ENCODE assay signal across 31 mouse cellular contexts in the genomic region with DNA sequence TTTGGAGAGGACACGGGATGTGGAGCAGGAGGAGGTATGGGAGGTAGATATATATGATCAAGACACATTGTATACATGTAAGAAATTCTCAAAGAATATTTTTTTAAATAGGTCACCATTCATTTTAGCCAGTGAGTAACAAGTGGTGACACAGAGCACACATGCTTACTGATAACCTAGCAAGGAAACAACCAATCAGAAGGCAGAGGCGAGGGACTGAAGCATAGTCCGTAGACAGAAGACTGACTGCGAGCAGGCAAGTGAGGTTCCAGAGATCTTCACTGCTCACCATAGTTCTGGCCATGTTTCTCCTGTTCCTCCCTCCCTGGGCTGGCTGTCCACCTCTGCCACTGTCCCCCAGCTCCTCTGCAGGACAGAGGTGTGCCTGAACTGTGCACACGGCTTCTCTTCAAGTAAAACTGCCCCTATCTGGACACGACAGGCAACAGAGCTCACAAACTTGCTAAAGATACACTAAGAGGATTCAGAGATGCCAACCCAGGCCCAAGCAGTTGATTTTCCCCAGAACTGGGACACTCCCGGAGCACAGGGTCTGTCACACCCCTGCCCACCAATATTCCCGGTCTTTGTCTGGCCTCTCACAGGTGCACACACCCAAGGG.
DNase-seq lines count a peak whose midpoint lies in the region; ATAC-seq and TF ChIP-seq lines count a peak whose summit lies in the region.
"Had no signal": no experiment of that assay in that cellular context is flagged by ENCODE, and none has a peak within 500 bp of the region (broad histone marks: within the 10 kb centered on the region; RNA-seq: fewer than 3 reads in every experiment).

No protein-coding gene starts in this region.

- no peak for TF ChIP-seq CTCF in liver, postnatal 0 days (IDR thresholded peaks at IDR 0.05; ENCODE audit: low read depth)

- WGBS in heart, embryonic 13.5 days, result 48% methylated on average over 8 of the region's 8 CpGs
- WGBS in liver, postnatal 0 days (ENCODE audit: insufficient replicate concordance), result 63% methylated on average over 8 of the region's 8 CpGs
- WGBS in liver, embryonic 11.5 days, result 69% methylated on average over 8 of the region's 8 CpGs
- 54% methylated on average over 8 of the region's 8 CpGs for WGBS in liver, embryonic 16.5 days (ENCODE audit: insufficient replicate concordance)

- intact Hi-C loops in heart, postnatal 36 days (cut with DNase I), result no loop called here

- H3K9ac ChIP-seq in heart, embryonic 13.5 days, result 0 out of 2 replicates have a peak overlapping the region, but pooled peaks have one; percentile 15
- no peak overlapping the region for H3K9ac ChIP-seq in liver, postnatal 0 days (replicated peaks)
- 0 out of 2 replicates have a peak overlapping the region, but pooled peaks have one; percentile 5 for H3K9ac ChIP-seq in liver, embryonic 11.5 days (ENCODE audit: low read depth, low read length)
- no peak overlapping the region for H3K9ac ChIP-seq in liver, embryonic 16.5 days (ENCODE audit: low read depth, low read length)
- H3K9ac ChIP-seq: embryonic facial prominence, embryonic 13.5 days; kidney, embryonic 15.5 days; lung, embryonic 14.5 days; midbrain, embryonic 15.5 days; neural tube, embryonic 12.5 days had no signal

- TF ChIP-seq EP300 in liver, postnatal 0 days (IDR thresholded peaks at IDR 0.05; ENCODE audit: low read depth), result no peak

- H3K4me1 ChIP-seq in heart, embryonic 13.5 days, result peaks cover 27% of the 10 kb centered on the region
- H3K4me1 ChIP-seq in liver, postnatal 0 days (ENCODE audit: insufficient read depth), result no peaks in the 10 kb centered on the region
- no peaks in the 10 kb centered on the region; the same call in none of the 2 replicates for H3K4me1 ChIP-seq in liver, embryonic 11.5 days (replicated peaks; ENCODE audit: control insufficient read depth, insufficient read depth, low read length)
- H3K4me1 ChIP-seq in liver, embryonic 16.5 days (ENCODE audit: control insufficient read depth, low read depth, low read length), result no peaks in the 10 kb centered on the region
- H3K4me1 ChIP-seq: embryonic facial prominence, embryonic 13.5 days; kidney, embryonic 15.5 days; midbrain, embryonic 15.5 days; neural tube, embryonic 12.5 days had no signal

- no peak overlapping the region for H3K4me3 ChIP-seq in heart, embryonic 13.5 days
- no peak overlapping the region for H3K4me3 ChIP-seq in liver, postnatal 0 days (ENCODE audit: low read depth, low read length)
- no peak overlapping the region for H3K4me3 ChIP-seq in liver, embryonic 11.5 days (ENCODE audit: low read depth, low read length)
- no peak overlapping the region for H3K4me3 ChIP-seq in liver, embryonic 16.5 days (ENCODE audit: low read depth, low read length)
- H3K4me3 ChIP-seq: embryonic facial prominence, embryonic 13.5 days; gastrocnemius, adult 2 months; heart, adult 2 months; kidney, embryonic 15.5 days; midbrain, embryonic 15.5 days; neural tube, embryonic 12.5 days had no signal

- peak overlapping the region; percentile 55; the same call in 1 of the 2 replicates for H3K27ac ChIP-seq in heart, embryonic 13.5 days (replicated peaks)
- no peak overlapping the region for H3K27ac ChIP-seq in liver, postnatal 0 days (ENCODE audit: low read depth)
- H3K27ac ChIP-seq in liver, embryonic 11.5 days (ENCODE audit: low read depth, low read length), result no peak overlapping the region
- no peak overlapping the region for H3K27ac ChIP-seq in liver, embryonic 16.5 days (ENCODE audit: low read length)
- H3K27ac ChIP-seq: embryonic facial prominence, embryonic 13.5 days; gastrocnemius, adult 2 months; heart, adult 2 months; kidney, embryonic 15.5 days; midbrain, embryonic 15.5 days; neural tube, embryonic 12.5 days had no signal

- no peak for DNase-seq in heart, postnatal 36 days
- DNase-seq in liver, result peak; percentile 12
- DNase-seq in liver, postnatal 0 days, result no peak
- DNase-seq in liver, embryonic 11.5 days (ENCODE audit: low spot score), result no peak
- no peak for DNase-seq in yolk sac, embryonic 10.5 days (ENCODE audit: low spot score)
- DNase-seq in cerebellum, adult 11-12 months, result no peak
- DNase-seq: adrenal gland, adult 2 months; cerebellum, adult 11 months; cerebellum, adult 9-11 months; gastrocnemius, adult 2 months; gastrocnemius, postnatal 36 days; heart, adult 2 months; kidney, adult 18-20 months; kidney, postnatal 25 days; left cerebral cortex, postnatal 4 days; lung, embryonic 14.5 days; lung, postnatal 14 days; right cerebral cortex, adult 18-20 months; spleen, adult 18-20 months; thymus, adult 18-20 months; thymus, postnatal 36 days had no signal

- H3K27me3 ChIP-seq in heart, embryonic 13.5 days (replicated peaks), result no peaks in the 10 kb centered on the region
- H3K27me3 ChIP-seq in liver, postnatal 0 days (ENCODE audit: insufficient read depth, low read length), result no peaks in the 10 kb centered on the region
- H3K27me3 ChIP-seq in liver, embryonic 11.5 days (replicated peaks; ENCODE audit: control insufficient read depth, insufficient read depth, low read length), result no peaks in the 10 kb centered on the region
- no peaks in the 10 kb centered on the region for H3K27me3 ChIP-seq in liver, embryonic 16.5 days (ENCODE audit: control insufficient read depth, insufficient read depth, low read depth, low read length)
- H3K27me3 ChIP-seq: embryonic facial prominence, embryonic 13.5 days; kidney, embryonic 15.5 days; midbrain, embryonic 15.5 days; neural tube, embryonic 12.5 days had no signal

- ATAC-seq in heart, embryonic 13.5 days (ENCODE audit: extremely low read depth, insufficient number of reproducible peaks, low FRiP score, low TSS enrichment), result no peak
- no peak for ATAC-seq in liver, postnatal 0 days
- peak; percentile 77 for ATAC-seq in liver, embryonic 11.5 days (replicated peaks; ENCODE audit: low FRiP score)
- peak; percentile 54; the same call in 1 of the 2 replicates for ATAC-seq in liver, embryonic 16.5 days (ENCODE audit: low read depth)
- ATAC-seq: activated CD4-positive, CD25-positive, alpha-beta regulatory T cell, adult 4 months; CD4-positive, CD25-positive, alpha-beta regulatory T cell, adult 4 months; forebrain, embryonic 16.5 days; hindbrain, embryonic 16.5 days; midbrain, embryonic 15.5 days had no signal

- 0 out of 2 replicates have a peak overlapping the region, but pooled peaks have one; percentile 7 for H3K4me2 ChIP-seq in heart, embryonic 13.5 days
- no peak overlapping the region for H3K4me2 ChIP-seq in liver, postnatal 0 days (ENCODE audit: low read depth, low read length)
- H3K4me2 ChIP-seq in liver, embryonic 11.5 days, result peak overlapping the region; percentile 34
- no peak overlapping the region for H3K4me2 ChIP-seq in liver, embryonic 16.5 days (ENCODE audit: low read depth, low read length)
- H3K4me2 ChIP-seq: embryonic facial prominence, embryonic 13.5 days; kidney, embryonic 15.5 days; lung, embryonic 14.5 days; midbrain, embryonic 15.5 days; neural tube, embryonic 12.5 days had no signal

- no peaks in the 10 kb centered on the region for H3K36me3 ChIP-seq in heart, embryonic 13.5 days
- H3K36me3 ChIP-seq in liver, postnatal 0 days (replicated peaks; ENCODE audit: insufficient read depth, low read length), result no peaks in the 10 kb centered on the region
- no peaks in the 10 kb centered on the region for H3K36me3 ChIP-seq in liver, embryonic 11.5 days (ENCODE audit: control insufficient read depth, insufficient read depth, low read length)
- no peaks in the 10 kb centered on the region for H3K36me3 ChIP-seq in liver, embryonic 16.5 days (ENCODE audit: control insufficient read depth, insufficient read depth)
- H3K36me3 ChIP-seq: embryonic facial prominence, embryonic 13.5 days; kidney, embryonic 15.5 days; midbrain, embryonic 15.5 days; neural tube, embryonic 12.5 days had no signal

- H3K9me3 ChIP-seq in heart, embryonic 13.5 days, result no peaks in the 10 kb centered on the region
- no peaks in the 10 kb centered on the region for H3K9me3 ChIP-seq in liver, postnatal 0 days (ENCODE audit: low read length)
- H3K9me3 ChIP-seq in liver, embryonic 11.5 days (ENCODE audit: control insufficient read depth, low read length), result no peaks in the 10 kb centered on the region
- H3K9me3 ChIP-seq in liver, embryonic 16.5 days (replicated peaks; ENCODE audit: control insufficient read depth, low read length), result no peaks in the 10 kb centered on the region
- H3K9me3 ChIP-seq: embryonic facial prominence, embryonic 13.5 days; kidney, embryonic 15.5 days; midbrain, embryonic 15.5 days; neural tube, embryonic 12.5 days had no signal

Comparison
In these comparisons a context has a peak if more than half of its experiments do, and no peak if none do; other contexts are left out.
1. ATAC-seq: peak in liver, embryonic 11.5 days (single experiment) and liver, embryonic 16.5 days (single experiment); none in heart, embryonic 13.5 days (single experiment) and liver, postnatal 0 days (single experiment).
2. H3K4me2 ChIP-seq: peak in heart, embryonic 13.5 days (single experiment) and liver, embryonic 11.5 days (single experiment); none in liver, postnatal 0 days (single experiment) and liver, embryonic 16.5 days (single experiment).
3. H3K9ac ChIP-seq: peak in heart, embryonic 13.5 days (single experiment) and liver, embryonic 11.5 days (single experiment); none in liver, postnatal 0 days (single experiment) and liver, embryonic 16.5 days (single experiment).